Mouse (Mus musculus) telencephalon, adult 2 months (tissue): ENCODE results near the gene Cnot6.

ENCODE experiments used
- DNase-seq: peaks from one replicate; pipeline ENCODE4 v3.0.0-alpha.2; 2011; ENCODE audit warnings: low read depth, low spot score

Gene Cnot6

DNA sequence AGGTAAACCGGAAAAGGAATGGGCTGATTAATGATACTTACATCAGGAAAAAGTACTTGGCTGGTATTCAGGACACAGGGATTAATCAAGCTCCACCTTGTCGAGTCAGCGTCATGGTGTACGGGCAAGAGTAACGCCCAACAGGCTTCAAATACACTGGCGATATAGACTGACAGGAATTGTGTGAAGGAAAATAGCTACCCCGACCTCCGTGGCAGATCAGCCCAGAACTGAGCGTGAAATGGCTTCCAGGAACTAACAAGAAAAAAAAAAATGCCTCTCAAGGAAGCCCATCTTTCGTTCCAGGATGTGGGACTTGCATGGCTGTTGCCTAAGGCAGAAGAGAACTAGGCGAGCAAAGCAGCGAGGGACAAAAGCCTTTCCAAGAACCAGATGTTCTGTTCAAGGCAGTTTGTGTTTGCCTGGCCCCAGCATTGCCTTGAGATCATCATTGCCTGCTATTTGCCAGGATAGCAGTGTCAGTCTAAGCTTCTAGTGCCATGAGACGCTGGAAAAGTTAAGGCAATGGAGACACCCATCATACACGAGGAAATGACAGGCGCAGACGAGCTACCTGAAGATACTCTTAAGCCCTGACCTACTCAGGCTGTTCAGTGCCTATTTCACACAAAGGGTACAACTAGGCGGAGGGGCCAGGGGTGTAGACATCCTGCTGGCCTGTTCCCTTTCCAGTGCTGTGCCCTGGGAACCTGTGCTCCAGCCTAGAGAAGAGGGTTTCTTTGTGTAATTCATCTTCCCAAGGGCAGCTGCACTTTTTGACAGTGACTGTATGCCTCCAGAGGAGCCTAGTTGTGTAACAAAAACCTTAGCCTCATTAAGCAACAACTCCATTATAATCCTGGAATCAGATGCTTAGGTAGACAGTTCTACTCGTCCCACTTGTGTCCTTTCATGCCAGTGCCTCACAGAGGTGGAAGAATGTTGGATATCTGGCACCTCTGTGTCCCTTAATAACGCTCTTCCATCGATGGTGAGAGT lies 1.1 kb upstream of the Cnot6 start:
- no peak for DNase-seq

DNA sequence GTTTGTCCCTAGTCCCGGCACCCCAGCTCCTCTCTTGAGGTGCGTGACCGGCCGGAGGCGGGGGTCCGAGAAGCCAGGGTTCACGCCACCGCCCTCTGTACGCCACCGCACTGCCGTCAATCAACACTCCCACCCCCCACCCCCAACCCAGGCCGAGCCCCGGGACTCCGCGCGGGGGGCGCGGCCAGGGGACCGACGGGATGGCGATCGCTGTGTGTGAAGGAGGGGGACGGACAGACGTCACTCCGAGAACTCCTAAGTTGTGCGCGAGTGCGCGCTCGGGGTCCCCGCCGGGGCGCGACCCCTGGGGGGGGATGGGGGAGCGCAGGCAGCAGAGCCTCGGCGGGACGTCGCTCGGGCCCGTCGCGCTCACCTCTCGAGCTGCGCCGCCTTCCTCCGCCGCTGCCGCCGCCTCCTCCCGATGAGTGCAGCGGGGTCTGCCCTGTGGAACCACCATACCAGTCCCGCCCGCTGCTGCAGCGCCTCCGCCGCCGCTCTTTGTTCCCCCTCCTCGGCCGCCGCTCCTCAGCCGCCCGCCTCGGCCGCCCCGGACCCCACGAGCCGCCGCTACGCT lies 455 bp downstream of the Cnot6 start:
- DNase-seq: no peak

DNA sequence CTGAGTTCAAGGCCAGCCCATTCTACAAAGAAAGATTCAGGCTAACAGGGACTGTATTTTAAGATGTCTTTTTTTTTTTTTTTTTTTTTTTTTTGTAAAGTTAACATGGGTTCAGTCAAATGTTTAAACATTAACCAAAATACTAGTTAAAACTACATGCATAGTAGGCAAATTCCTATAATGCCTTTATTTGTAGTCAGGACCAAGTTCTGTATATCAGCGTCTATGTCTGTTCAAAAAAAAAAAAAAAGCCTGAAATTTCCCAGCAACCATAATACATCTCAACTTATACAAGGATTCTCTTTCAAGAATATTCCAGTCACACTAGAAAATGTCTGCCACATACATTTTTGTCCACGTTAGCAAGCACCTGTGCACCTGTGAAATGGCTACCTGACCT lies 1.9 kb downstream of the Cnot6 start:
- no peak for DNase-seq

DNA sequence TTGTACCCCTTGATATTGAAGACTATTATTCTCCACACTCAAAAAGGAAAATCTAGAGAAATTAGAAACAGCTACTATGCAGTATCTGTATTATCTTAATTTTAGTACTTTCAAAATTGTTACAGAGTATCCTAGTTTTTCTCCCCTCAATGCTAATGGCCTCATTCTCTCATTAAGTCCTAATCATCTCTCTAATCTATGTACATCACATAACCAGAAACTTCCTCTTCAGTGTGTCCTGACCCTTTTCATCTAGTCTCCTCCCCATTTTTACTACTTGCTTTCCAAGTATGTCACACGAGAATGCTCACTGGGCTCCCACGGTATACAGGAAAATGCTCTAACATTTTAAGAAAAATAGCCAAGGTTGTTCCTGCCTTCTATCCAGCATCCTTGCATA lies 4.7 kb downstream of the Cnot6 start:
- no peak for DNase-seq

DNA sequence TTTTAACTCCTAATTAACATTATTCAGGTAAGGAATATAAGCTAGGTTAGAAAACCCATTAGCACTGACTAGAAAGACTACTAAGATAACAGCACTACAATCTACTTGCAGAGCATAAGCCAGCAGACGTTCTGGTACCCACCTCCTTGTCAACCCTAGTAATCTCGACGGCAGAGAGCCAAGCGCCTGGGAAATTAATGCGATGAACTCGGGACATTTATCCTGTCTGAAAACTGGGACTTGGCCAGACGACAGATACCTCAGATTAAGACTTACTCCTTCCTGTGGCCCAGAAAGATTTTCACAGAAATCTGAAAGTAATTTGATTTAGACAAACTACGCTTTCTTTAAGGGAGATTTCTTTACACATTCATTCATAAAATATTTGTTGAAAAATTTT lies 7.7 kb downstream of the Cnot6 start:
- DNase-seq: no peak

DNA sequence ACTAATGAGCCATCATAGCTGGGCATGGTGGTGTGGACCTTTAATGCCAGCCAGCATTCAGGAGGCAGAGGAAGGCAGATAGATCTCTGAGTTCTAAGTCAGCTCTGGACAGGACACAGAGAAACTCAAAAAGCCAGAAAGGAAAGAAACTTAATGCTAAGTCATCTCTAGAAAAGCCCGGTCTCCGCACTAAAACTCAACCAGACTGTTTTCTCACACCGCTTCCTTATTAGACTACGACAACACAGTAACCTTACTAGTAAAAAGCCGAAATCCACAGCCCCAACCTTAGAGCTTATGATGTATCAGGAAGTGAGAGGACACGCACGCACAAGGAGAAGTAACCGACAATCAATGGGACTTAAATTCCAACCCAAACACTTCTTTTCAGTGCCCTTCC lies 10.5 kb downstream of the Cnot6 start:
- no peak for DNase-seq

DNA sequence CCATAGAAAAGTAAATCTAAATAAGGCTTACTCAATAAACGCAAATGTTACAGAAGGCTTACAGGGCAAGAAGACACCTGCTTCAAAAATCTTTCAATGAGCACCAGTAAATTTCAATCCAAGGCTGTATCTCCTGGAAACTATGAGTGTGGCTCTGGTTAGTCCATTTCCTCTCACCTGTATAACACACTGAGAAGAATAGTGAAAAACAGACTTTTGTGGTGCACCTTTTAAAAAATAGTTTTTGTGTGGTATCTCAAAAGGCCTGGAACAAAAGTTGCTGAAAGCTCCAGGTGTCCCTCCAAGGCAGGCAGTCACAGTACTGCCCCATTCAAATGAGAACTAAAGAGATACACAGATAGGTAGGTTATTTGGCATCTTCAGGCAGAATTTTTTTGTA lies 13.4 kb downstream of the Cnot6 start:
- DNase-seq: no peak

DNA sequence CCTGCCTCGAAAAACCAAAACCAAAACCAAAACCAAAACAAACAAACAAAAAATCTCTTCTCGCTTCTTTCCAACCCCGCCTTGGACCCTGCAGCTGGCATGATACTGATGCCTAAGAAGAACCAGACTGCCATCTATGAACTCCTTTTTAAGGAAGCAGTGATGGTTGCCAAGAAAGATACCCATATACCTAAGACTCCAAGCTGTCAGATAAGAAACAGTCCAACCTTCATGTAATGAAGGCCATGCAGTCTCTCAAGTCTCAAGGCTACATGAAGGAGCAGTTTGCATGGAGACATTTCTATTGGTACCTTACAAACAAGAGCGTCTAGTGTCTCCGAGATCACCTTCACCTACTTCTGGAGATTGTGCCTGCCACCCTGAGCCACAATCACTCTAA lies 14.7 kb downstream of the Cnot6 start:
- DNase-seq: no peak

DNA sequence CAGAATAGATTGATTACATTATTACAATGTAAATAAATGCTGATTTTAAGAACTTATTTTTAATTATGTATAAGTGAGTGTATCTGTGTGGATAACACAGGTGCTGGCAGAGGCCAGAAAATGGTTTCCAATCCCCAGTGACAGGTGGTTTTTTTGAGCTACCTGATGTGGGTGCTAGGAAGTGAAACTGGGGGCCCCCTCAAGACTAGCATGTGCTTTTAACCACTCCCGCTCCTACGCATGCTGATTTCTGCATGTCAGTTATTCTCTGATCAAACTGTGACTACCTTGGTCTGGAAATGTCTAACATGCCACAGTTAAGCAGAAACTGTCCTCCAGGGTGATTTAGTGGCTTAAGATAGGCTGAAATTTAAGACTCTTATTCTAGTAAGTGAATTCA lies 16.1 kb downstream of the Cnot6 start:
- no peak for DNase-seq

DNA sequence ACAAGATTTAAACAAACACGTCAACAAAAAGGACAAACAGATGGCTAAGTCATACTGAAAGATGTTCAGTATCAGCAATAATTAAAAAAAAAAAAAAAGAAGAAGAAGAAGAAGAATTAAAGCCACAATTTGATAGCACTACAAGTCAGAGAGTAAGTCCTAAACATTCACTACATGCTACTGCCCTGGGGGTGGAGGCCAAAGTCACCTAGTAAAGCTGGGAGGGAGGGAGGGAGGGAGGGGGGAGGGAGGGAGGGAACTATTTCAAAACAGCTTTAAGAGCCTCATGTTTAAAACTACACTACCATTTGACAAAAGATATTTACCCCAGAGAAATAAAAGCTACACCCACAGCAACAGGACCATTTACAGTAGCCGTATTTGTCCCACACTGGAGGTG lies 16.8 kb downstream of the Cnot6 start:
- DNase-seq: no peak

DNA sequence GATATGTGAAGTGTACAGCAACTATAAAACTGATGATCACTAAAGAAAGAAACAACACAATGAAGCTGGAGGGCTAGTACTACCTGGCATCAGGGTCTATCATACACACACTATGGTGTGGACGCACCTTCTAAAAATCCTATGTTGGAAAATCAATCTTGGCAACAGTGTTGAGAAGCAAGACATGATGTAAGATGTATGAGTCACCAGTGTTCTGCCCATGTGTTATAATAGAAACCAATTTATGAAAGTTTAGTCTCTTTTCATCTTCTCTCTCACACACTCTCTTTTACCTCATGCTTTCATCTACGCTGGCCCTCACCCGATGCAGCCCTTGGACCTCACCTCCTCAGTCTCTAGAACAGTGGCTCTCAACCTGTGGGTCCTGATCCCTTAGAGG lies 17.5 kb downstream of the Cnot6 start:
- no peak for DNase-seq

DNA sequence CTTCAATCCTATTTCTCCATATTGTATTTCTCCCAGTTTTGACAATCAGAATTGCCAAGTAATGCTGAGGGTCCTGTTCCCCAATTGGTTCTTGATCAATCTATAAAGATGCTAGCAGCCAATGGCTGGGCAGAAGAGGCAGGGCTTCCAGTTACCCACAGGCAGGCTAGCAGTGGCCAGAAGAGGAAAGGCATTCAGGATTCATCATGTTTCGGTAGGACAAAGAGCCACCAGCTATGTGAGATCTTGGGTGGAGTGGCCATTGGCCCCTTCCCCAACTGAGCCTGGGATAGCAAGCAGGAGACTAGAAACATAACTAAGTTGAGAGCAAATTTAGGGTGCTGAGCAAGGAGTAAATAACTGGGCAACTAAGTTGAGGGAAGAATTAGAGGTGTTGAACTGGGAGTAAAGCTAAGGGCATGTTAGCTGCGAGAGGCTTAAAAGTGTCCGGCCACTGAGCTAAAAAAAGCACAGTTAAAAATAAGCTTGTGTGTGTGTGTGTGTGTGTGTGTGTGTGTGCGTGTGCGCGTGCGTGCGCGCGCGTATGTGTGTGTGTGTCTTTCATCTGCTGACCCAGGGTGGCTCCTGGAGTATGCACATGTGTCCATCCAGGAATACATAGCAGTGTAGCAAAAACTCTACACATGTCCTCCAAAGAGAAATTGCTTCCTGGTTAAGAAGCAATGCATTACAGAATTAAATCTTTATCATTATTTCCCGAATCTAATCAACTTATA lies 28.1 kb downstream of the Cnot6 start:
- no peak for DNase-seq

DNA sequence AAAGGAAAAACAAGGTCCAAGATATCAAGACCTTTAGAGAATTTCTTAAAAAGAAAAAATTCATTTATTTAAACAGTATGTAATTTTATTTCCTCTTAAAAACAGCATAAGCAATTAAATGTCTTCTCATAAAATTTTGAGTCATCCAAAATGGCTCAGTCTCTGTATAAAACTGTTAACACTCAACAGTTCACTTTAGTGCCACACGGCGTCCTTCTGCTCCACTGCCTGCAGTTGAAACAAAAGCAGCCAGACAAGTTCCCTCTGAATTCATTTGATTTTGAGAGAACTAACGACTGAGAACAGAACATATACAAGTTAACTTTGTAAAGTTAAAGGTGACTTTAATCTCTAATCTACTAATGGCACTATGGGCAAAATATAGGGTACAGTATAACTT lies 39.1 kb downstream of the Cnot6 start:
- no peak for DNase-seq

DNA sequence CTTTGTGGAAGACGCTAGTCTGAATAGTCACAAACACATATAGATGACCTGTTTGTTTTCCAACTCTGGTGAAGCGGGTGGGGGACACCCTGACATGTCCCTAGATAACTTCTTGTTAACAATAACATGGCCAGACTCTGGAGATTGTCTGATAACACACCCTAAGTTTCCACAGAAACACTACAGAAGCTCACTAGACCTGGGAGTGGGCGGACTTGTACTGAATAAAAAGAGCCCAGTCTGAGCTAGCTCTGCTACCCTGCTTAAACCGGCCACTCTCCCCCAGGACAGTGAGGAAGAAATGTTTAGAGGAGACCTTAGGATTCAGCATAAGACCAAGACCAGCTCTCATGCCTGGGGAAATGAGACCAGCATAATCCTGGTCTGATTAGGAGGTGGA lies 47.1 kb downstream of the Cnot6 start:
- DNase-seq: no peak

DNA sequence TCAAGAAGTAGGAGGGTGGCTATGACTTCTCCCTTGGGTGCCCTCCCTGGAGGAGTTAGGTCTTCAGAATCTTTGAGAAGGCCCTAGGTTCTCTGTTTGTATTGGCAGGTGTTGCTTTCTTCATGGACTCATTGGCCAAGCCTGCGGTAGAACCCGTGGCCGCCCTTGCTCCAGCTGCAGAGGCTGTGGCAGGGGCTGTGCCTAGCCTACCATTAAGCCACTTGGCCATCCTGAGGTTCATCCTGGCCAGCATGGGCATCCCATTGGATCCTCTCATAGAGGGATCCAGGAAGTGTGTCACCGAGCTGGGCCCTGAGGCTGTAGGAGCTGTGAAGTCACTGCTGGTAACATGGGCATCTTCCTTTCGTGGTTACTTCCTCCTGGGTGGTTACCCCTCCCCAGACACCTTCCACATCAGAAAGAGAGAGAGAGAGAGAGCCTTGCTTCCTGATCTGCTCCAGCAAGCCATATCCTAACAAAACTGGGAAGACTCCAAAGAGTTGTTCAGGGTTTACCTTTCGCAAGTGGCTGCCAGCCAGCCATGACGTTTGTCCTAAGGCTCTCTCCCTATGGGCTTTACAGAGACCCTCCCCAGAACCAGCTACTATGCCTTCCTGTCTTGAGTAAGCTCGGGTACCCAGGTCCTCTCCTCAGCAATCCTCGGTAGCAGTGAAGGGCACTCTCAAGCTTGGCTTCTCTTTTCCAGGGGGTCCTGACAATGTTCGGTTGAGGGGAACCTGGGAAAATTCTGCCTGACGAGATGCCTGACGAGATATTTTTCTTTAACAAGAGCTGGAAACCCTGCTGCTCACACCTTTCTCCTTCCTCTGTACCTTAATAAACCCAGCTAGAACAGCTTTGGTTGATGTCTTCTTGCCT lies 48.0 kb downstream of the Cnot6 start:
- DNase-seq: no peak

DNA sequence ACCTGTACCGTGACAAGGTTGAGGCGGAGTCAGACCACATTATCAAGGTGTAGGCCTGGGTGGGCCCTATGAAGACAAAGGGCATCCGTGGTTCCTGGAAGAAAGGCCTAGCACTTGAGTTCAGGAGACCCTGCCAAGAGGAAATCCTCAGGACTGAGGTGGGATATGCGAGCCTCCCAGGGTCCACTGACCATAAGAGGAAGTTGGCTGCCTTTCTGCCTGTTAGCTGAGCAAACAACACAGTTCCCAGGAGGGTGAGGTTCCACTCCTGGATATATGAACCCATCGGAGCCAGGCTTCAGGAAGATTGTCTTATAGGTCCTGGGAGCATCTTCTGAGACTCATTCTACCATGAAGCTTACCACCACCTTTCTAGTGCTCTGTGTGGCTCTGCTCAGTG lies 49.2 kb downstream of the Cnot6 start, which contains the start of gene Scgb3a1:
Gene Scgb3a1, plus strand, starts transcription at position 301 of the 400 bp plus-strand sequence.
- no peak for DNase-seq

DNA sequence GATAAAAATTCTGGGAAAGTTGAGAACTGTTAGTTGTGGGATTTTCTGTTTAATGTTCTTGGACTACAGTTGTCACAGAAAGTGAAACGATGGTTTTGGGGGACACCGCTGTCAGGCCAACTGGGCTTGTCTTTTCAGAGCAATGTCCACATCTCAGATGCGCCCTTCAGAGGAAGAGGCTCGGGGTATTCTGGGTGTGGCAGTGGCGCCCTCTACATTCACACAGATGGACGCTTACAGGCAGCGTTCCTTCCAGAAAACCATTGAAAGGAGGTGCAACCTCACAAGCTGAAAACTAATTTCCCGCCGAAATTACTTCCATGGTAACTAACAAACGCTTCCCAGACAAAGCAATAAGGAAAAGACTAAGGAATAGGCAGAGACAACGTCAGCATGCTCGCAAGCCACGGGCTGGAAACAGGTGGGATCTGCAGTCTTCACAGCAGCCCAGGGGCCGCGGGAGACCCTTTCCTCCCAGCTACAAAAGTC lies 50.2 kb downstream of the Cnot6 start:
- no peak for DNase-seq

DNA sequence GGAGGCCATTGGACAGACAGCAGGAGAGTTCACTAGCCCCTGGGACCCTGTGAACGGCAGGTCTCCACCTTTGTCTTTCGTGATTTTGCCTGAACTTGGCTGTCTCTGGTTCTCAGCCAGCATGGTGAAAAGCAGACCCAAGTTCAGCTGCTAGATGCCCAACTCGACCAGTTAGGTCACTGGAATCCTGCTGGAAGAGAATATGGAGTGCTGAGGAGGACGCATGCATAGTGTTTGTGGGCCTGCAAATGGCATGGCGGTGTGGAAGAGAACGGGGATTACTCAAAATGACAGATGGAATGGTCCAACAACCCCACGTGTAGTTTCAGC lies 53.1 kb downstream of the Cnot6 start:
- DNase-seq: no peak

DNA sequence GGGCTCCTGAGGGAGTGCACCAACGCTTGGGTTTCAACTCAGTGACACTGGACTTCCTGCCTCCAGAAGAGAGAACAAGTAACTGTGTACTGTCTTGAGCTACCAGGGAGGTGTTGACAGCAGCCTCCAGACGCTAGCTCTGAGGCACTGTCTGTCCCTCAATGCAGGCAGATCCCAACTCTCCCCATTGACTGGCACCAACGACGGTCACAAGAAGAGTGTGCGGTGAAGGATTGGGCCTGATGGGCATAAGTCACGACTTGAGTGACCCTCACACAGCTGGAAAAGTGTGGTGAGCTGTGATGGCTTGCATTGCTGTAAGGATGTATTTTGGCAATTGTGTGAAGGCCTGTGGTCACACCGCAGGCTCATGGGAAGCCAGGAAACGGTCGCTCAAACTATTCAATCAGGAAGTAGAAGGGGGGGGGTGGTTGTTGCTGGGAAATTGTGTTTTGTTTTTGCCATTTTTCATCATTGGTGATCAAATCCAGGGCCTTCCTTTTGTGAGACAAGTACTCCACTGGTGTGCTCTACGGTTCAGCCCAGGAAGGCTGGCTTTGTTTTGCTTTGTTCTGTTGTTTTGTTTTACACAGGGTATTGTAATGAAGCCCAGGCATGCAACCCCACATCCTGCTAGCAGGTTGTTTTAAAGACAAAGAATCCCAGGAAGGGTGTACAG lies 53.6 kb downstream of the Cnot6 start:
- no peak for DNase-seq

DNA sequence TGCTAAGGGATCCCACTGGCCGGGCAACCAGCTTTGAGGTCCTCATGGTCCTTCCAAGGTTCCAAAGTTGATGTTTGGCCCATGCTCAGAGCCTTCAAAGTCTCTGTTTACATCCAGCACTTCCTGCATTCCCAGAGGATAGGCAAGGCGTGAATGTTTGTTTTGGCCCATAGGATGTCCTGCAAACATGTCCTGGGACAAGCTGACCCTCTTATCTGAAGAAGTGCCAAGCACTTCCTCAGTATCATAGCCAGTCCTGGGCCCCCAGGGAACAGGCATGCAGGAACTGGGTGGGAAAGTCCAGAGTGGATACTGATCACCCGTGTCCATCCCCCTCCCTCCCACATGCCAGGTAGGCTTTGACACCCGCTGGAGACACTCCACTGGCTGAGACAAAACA lies 54.5 kb downstream of the Cnot6 start:
- no peak for DNase-seq

DNA sequence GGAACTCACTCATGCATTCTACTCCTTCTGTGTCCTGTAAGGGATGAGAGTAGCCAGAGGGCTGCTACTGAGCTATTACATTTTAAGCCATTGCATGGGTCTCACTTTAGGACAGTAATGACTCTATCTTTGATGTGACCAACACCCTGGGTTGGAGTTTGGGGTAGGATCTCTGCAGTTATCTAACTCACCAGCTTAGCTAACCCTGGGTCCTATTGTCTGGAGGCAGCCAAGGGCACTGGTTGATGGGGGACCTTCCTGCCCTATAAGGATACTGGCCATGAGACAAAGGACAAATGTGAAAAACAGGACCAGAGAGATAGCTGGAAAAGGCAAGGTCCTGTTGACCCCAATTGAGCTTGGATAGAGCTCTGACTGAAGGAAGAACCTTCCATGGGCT lies 57.0 kb downstream of the Cnot6 start:
- DNase-seq: no peak
